Mouse (Mus musculus): ENCODE data around the gene Tmem102. TPM values are rescaled to one million over a fixed set of nuclear protein-coding genes. Genes with fewer than 3 reads are reported as not detected.
A peak's percentile ranks its signal among the peaks of the same experiment; 100 is the strongest.

Gene Tmem102
- polyA plus RNA-seq, 1 experiment from 2014 or later, result 0.88 TPM

DNA sequence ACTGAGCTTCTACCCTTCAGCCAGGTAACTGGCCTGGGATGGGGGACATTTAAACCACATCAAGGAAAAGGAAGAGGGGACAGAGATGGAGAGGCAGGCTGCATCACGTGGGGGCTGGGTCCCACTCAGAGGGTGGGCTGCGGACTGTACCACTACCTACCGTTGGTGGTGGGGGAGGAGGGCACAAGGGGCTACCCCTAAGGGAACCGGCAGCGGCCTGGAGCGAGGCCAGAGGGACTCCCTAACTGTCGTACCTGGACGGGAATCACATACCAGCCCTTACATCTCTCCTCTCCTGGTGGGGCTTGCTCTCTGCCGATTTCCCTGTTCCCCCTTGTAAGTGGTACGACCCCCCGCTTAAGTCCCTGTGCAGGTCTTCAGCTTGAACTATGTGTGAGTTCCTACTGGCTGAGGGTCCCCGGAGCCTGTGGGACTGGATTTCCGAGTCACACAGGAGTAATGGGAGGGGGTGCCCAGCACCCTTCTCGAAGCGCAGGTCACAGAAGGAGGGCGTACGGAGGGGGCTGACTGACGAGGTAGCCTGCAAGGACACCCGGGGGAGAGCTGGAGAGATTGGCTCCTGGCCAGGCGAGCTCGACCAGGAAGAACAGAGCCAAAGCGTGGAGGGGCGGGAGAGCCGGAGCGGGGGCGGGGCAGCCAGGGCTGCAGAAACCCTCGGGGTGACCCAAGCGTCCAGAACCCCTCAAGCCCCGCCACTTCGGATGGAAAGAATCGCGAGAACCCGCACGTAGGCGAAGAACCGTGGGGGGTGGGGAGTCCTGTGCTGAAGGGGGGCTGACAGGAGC, 4.8 kb downstream of the Tmem102 start:
- Histone ChIP-seq H3K4me3 (ENCODE audit: low read depth, low read length) (peak overlapping the region; percentile 52), H3K9ac (ENCODE audit: low read length) (peak overlapping the region; percentile 73), H3K4me1 (ENCODE audit: control insufficient read depth, insufficient read depth, low read length) (peaks cover 33% of the 10 kb centered on the region), H3K9me3 (ENCODE audit: control insufficient read depth, low read length) (no peaks in the 10 kb centered on the region), H3K4me2 (ENCODE audit: low read depth) (peak overlapping the region; percentile 89), H3K27me3 (ENCODE audit: control insufficient read depth, insufficient read depth, low read length) (peaks cover 55% of the 10 kb centered on the region), H3K36me3 (ENCODE audit: control insufficient read depth, insufficient read depth, low read length) (no peaks in the 10 kb centered on the region), H3K27ac (ENCODE audit: low read depth, low read length) (peak overlapping the region; percentile 83)
- under 1% methylated on average over 36 of the region's 36 CpGs for WGBS
- ATAC-seq (ENCODE audit: insufficient read depth, low FRiP score, low TSS enrichment), result peak; percentile 66
- DNase-seq (ENCODE audit: low spot score), result peak; percentile 89

DNA sequence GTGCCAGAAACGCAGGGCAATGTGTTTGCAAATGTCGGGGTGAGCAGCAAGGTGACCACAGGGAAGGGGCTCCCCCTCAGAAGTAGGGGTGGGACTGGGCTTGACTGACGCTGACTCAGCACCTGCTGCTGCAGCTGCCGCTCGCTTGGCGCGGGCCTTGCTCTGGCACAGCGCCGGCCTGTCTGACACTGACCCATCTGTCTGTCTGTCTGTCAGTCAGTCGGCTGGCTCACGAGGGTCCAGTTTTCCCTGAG, 5.4 kb downstream of the Tmem102 start:
- no peak for DNase-seq (ENCODE audit: low spot score)
- Histone ChIP-seq H3K9ac (ENCODE audit: low read length) (peak overlapping the region; percentile 73), H3K4me3 (ENCODE audit: low read depth, low read length) (peak overlapping the region; percentile 52), H3K4me2 (ENCODE audit: low read depth) (peak overlapping the region; percentile 89), H3K36me3 (ENCODE audit: control insufficient read depth, insufficient read depth, low read length) (no peaks in the 10 kb centered on the region), H3K27ac (ENCODE audit: low read depth, low read length) (peak overlapping the region; percentile 83), H3K4me1 (ENCODE audit: control insufficient read depth, insufficient read depth, low read length) (peaks cover 33% of the 10 kb centered on the region), H3K27me3 (ENCODE audit: control insufficient read depth, insufficient read depth, low read length) (peaks cover 50% of the 10 kb centered on the region), H3K9me3 (ENCODE audit: control insufficient read depth, low read length) (no peaks in the 10 kb centered on the region)
- peak; percentile 38 for ATAC-seq (ENCODE audit: insufficient read depth, low FRiP score, low TSS enrichment)
- WGBS, result under 1% methylated on average over 10 of the region's 11 CpGs

GRCm38 (mm10) chr11:69799394-69800137, 5.9 kb downstream of the Tmem102 start:
- Histone ChIP-seq H3K4me2 (ENCODE audit: low read depth) (peak overlapping the region; percentile 89), H3K4me3 (ENCODE audit: low read depth, low read length) (peak overlapping the region; percentile 52), H3K27me3 (ENCODE audit: control insufficient read depth, insufficient read depth, low read length) (peaks cover 45% of the 10 kb centered on the region), H3K9me3 (ENCODE audit: control insufficient read depth, low read length) (no peaks in the 10 kb centered on the region), H3K27ac (ENCODE audit: low read depth, low read length) (peak overlapping the region; percentile 83), H3K9ac (ENCODE audit: low read length) (no peak overlapping the region), H3K4me1 (ENCODE audit: control insufficient read depth, insufficient read depth, low read length) (peaks cover 32% of the 10 kb centered on the region), H3K36me3 (ENCODE audit: control insufficient read depth, insufficient read depth, low read length) (no peaks in the 10 kb centered on the region)
- WGBS, result 17% methylated on average over 12 of the region's 12 CpGs
- ATAC-seq (ENCODE audit: insufficient read depth, low FRiP score, low TSS enrichment) (no peak), DNase-seq (ENCODE audit: low spot score) (peak; percentile 78)

- WGBS, result 74% methylated on average over 7 of the region's 7 CpGs
- H3K27me3 ChIP-seq (ENCODE audit: control insufficient read depth, insufficient read depth, low read length), result peaks cover 29% of the 10 kb centered on the region
- no peak overlapping the region for H3K4me2 ChIP-seq (ENCODE audit: low read depth)
- no peak overlapping the region for H3K9ac ChIP-seq (ENCODE audit: low read length)
- H3K9me3 ChIP-seq (ENCODE audit: control insufficient read depth, low read length), result no peaks in the 10 kb centered on the region
- no peak overlapping the region for H3K27ac ChIP-seq (ENCODE audit: low read depth, low read length)
- DNase-seq (ENCODE audit: low spot score) (no peak), ATAC-seq (ENCODE audit: insufficient read depth, low FRiP score, low TSS enrichment) (no peak)
- H3K4me3 ChIP-seq (ENCODE audit: low read depth, low read length), result no peak overlapping the region
- H3K36me3 ChIP-seq (ENCODE audit: control insufficient read depth, insufficient read depth, low read length), result no peaks in the 10 kb centered on the region
- H3K4me1 ChIP-seq (ENCODE audit: control insufficient read depth, insufficient read depth, low read length), result peaks cover 19% of the 10 kb centered on the region
These were observed 7.5 kb downstream of the Tmem102 start for GRCm38 (mm10) chr11:69797924-69798323.

GRCm38 (mm10) chr11:69795983-69796435, 9.4 kb downstream of the Tmem102 start:
- H3K27me3 ChIP-seq (ENCODE audit: control insufficient read depth, insufficient read depth, low read length), result peaks cover 15% of the 10 kb centered on the region
- peak overlapping the region; percentile 39 for H3K4me3 ChIP-seq (ENCODE audit: low read depth, low read length)
- no peaks in the 10 kb centered on the region for H3K36me3 ChIP-seq (ENCODE audit: control insufficient read depth, insufficient read depth, low read length)
- H3K9ac ChIP-seq (ENCODE audit: low read length), result no peak overlapping the region
- WGBS, result 3% methylated on average over 13 of the region's 13 CpGs
- ATAC-seq (ENCODE audit: insufficient read depth, low FRiP score, low TSS enrichment) (no peak), DNase-seq (ENCODE audit: low spot score) (no peak)
- peaks cover 13% of the 10 kb centered on the region for H3K4me1 ChIP-seq (ENCODE audit: control insufficient read depth, insufficient read depth, low read length)
- H3K4me2 ChIP-seq (ENCODE audit: low read depth), result peak overlapping the region; percentile 87
- no peak overlapping the region for H3K27ac ChIP-seq (ENCODE audit: low read depth, low read length)
- H3K9me3 ChIP-seq (ENCODE audit: control insufficient read depth, low read length), result no peaks in the 10 kb centered on the region

- no peaks in the 10 kb centered on the region for H3K9me3 ChIP-seq (ENCODE audit: control insufficient read depth, low read length)
- DNase-seq (ENCODE audit: low spot score), result peak; percentile 89
- H3K36me3 ChIP-seq (ENCODE audit: control insufficient read depth, insufficient read depth, low read length), result no peaks in the 10 kb centered on the region
- no peak within 1 kb of the TSS for H3K9ac ChIP-seq (ENCODE audit: low read length)
- H3K4me3 ChIP-seq (ENCODE audit: low read depth, low read length), result peak within 1 kb of the TSS; percentile 39
- peaks cover 11% of the 10 kb centered on the region for H3K4me1 ChIP-seq (ENCODE audit: control insufficient read depth, insufficient read depth, low read length)
- peaks cover 13% of the 10 kb centered on the region; the same call in 1 of the 2 replicates for H3K27me3 ChIP-seq (ENCODE audit: control insufficient read depth, insufficient read depth, low read length)
- 2% methylated on average over 52 of the region's 52 CpGs for WGBS
- no peak within 1 kb of the TSS for H3K27ac ChIP-seq (ENCODE audit: low read depth, low read length)
- H3K4me2 ChIP-seq (ENCODE audit: low read depth), result peak within 1 kb of the TSS; percentile 87
- ATAC-seq (ENCODE audit: insufficient read depth, low FRiP score, low TSS enrichment), result peak; percentile 91
These were observed 10.0 kb downstream of the Tmem102 start, which contains the start of gene Chrnb1 for GRCm38 (mm10) chr11:69795168-69795982. Gene Chrnb1, minus strand, starts transcription at chr11:69795943.

- WGBS, result 72% methylated on average over 5 of the region's 5 CpGs
These were observed 12.0 kb downstream of the Tmem102 start for GRCm38 (mm10) chr11:69793429-69793828.

GRCm38 (mm10) chr11:69791420-69791819, 14.0 kb downstream of the Tmem102 start:
- ATAC-seq (ENCODE audit: insufficient read depth, low FRiP score, low TSS enrichment), result no peak
- WGBS, result 81% methylated on average over 5 of the region's 5 CpGs
- Histone ChIP-seq H3K4me1 (ENCODE audit: control insufficient read depth, insufficient read depth, low read length) (0 out of 2 replicates have a peak, but pooled peaks cover 3% of the 10 kb centered on the region), H3K9me3 (ENCODE audit: control insufficient read depth, low read length) (no peaks in the 10 kb centered on the region), H3K9ac (ENCODE audit: low read length) (no peak overlapping the region), H3K4me2 (ENCODE audit: low read depth) (no peak overlapping the region), H3K4me3 (ENCODE audit: low read depth, low read length) (no peak overlapping the region), H3K36me3 (ENCODE audit: control insufficient read depth, insufficient read depth, low read length) (no peaks in the 10 kb centered on the region), H3K27me3 (ENCODE audit: control insufficient read depth, insufficient read depth, low read length) (peaks cover 10% of the 10 kb centered on the region; the same call in 1 of the 2 replicates), H3K27ac (ENCODE audit: low read depth, low read length) (no peak overlapping the region)
- no peak for DNase-seq (ENCODE audit: low spot score)

More at GRCm38 (mm10) chr11:69793429-69793828, 12.0 kb downstream of the Tmem102 start:
- Histone ChIP-seq H3K9me3 (ENCODE audit: control insufficient read depth, low read length) (no peaks in the 10 kb centered on the region), H3K27ac (ENCODE audit: low read depth, low read length) (no peak overlapping the region), H3K36me3 (ENCODE audit: control insufficient read depth, insufficient read depth, low read length) (no peaks in the 10 kb centered on the region), H3K4me2 (ENCODE audit: low read depth) (no peak overlapping the region), H3K27me3 (ENCODE audit: control insufficient read depth, insufficient read depth, low read length) (peaks cover 11% of the 10 kb centered on the region; the same call in 1 of the 2 replicates), H3K9ac (ENCODE audit: low read length) (no peak overlapping the region), H3K4me1 (ENCODE audit: control insufficient read depth, insufficient read depth, low read length) (0 out of 2 replicates have a peak, but pooled peaks cover 3% of the 10 kb centered on the region), H3K4me3 (ENCODE audit: low read depth, low read length) (no peak overlapping the region)
- DNase-seq (ENCODE audit: low spot score), result no peak
- no peak for ATAC-seq (ENCODE audit: insufficient read depth, low FRiP score, low TSS enrichment)
